Mouse (Mus musculus): ENCODE results near the gene Lim2.

Gene Lim2

DNA sequence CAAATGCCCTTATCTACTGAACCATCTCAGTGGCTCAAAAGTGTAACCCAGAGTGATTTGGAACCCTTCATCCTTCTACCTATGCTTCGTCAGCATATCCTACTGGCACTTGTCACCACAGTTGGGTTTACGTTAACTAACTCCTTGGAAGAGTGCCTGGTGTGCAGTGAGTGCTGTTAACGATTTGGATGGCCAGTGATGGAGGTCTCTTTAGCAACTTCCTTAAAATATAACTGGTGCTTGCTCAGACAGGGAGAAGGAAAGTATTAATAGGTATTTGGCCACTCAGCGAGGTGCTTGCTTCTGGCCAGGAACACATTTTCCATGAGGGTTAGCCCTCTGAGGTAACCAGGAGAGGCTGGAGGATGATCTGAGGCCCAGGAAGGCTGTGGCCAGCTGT is 20.3 kb downstream of the Lim2 start:
- DNase-seq = peak; percentile 70 to 89

DNA sequence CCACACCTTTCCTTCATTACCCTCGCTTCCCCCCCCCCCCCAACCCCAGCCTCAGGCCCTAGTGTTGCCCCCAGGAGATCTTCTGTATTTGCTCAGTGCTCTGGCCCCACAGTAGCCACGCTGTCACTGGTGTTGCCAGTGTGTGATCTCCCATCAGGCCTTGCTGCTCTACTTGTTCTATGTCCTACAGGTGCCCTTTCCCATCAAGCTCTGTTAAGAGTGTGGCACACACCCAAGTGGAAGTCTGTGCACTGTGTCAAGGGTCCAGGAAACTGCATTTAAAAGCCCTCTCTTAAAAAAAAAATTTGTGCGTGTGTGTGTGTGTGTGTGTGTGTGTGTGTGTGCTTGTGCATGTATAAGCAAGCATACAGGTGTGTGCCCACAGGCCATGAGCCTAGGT is 20.8 kb downstream of the Lim2 start:
- DNase-seq = peak; percentile 61 to 72

DNA sequence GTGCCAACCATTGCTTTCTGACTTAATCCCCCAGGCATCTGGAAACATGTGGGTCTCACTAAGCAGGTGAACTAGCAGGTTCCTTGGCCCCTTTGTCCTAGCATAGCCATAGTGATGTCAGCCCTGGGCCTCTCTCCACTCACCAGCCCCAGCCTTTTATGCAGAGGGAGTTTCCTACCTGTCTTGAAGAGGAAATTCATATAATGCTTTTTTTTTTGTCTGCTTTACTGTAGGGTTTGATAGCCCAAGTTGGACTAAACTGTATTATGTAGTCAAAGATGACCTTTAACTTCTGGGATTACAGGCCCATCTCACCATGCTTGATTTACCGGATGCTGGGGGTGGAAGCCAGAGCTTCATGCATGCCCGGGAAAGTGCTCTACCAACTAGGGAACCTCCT is 22.3 kb downstream of the Lim2 start:
- DNase-seq = no peak

DNA sequence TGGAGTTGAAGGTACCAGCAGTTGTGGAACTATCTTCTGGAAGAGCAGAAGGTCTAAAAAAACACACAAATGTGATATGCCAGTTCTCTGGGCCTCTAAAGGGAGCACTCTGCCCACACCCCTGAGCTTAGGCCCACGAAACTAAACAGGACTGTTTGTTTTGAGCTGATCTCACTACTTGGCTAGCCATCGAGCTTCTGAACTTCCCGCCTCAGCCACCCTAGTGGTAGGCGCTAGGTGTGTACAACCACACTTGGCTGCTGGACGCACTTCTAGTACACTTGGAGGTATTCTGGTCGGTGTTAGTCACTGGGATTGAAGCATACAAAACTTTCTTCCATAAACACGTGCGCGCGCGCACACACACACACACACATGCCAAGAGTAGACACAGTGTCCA is 24.3 kb downstream of the Lim2 start:
- no peak for DNase-seq

DNA sequence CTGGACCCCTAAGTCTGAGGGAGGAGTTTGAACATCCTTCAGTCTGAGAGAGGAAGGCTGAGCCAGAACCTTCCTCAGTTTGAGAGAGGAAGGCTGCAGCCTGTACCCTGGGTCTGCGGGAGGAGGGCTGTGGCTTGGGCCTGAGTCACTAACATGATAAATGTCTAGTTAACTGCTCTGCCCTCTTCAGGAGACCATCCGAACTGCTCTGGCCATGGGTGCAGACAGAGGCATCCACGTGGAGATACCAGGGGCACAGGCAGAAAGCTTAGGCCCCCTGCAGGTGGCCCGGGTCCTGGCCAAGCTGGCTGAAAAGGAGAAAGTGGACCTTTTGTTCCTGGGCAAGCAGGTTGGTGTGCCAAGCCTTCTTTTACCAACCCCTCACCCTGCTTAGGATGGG is 25.1 kb downstream of the Lim2 start:
- DNase-seq = peak in 1 of 2 experiments; percentile 59

DNA sequence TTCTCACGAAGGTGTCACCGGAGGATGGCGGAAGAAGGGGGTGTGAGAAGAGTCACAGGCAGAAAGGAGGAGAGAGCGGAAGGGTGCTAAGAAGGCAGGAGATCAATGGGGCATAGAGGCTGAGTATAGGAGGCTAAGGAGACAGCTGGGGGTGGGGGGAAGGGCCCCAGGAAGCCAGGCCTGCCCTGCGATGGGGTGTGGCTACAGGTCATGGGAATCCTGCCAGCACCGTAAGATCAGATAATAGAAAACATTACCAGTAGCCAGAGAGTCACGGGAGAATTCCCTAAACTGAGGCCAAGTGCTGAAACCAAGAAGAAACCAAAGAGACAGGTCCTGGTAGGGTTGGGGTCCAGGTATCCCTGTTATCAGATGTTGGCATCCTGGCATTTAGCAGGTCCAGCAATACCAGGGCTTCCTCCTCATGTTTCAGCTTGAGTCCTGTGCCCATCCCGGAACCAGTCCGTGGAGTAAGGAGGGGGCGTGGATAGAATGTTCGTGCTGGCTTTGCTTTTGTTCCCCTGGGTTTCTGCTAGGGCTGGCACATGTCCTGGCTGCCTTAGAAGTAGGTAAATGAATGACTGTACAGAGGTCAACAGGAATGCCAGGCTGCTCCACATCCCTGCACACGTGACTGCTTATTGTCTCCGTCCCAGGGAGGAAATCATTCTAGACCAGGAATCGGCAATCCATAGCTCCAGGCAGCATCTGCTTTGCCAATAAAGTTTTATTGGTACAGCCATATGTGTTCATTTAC is 26.3 kb downstream of the Lim2 start:
- DNase-seq = peak; percentile 75 to 87

DNA sequence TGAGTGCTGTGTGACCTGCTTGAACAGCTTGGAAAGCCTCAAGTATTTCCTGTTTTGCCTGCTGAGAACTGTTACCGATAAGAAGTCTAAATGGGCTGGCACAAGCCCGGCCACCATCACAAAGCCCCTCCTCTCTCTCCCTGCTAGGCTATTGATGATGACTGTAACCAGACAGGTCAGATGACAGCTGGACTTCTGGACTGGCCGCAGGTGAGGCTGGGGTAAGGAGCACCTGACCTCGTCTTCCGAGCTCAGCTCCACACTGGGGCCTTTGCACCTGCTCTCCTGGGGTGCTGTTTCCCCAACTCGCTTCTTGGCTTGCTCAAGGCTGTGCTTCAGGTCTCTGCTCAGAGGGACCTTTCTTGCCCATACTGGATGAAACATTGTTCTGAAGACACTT is 26.9 kb downstream of the Lim2 start:
- DNase-seq = peak; percentile 60 to 62

DNA sequence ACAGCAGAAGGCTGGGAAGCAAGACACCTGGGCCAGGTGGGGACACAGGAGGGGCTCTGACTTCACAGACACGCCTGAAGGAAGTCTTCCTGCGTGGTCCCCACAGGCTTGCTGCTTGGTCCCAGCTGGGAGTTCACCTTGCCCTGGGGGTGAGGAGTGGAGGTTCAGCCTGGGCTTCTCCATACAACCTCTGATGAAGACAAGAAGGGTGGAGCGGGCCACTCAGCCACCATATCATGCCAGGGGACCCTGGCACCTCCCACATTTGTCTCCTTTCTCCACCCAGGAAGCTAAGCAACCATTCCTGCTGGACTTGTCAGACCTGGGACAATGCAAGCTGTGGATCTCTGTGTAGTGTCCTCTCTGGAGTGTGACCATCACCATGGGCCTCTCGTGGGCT is 35.4 kb downstream of the Lim2 start, which contains the start of gene Vsig10l:
Vsig10l (plus strand) TSS at position 301 of the 400 bp plus-strand sequence.
- DNase-seq = no peak

DNA sequence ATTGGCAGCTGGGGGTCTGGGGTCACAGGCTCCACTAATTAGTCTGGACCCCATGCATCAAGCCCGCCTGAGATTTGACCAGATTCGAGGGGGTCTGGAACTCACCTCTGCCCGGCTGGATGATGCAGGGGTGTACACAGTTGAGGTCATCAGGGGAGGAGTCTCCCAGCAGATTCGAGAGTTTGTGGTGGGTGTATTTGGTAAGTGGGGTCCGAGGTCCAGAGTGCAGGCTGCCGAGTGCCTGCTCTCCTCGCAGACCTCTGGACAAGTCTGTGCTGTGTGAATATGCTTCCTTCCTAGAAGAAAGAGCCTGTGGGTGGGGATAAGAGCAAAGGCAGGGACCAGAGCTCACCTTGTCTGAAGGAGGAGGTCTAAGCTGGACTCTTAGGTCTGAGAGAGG is 36.5 kb downstream of the Lim2 start:
- DNase-seq = peak; percentile 34 to 50

DNA sequence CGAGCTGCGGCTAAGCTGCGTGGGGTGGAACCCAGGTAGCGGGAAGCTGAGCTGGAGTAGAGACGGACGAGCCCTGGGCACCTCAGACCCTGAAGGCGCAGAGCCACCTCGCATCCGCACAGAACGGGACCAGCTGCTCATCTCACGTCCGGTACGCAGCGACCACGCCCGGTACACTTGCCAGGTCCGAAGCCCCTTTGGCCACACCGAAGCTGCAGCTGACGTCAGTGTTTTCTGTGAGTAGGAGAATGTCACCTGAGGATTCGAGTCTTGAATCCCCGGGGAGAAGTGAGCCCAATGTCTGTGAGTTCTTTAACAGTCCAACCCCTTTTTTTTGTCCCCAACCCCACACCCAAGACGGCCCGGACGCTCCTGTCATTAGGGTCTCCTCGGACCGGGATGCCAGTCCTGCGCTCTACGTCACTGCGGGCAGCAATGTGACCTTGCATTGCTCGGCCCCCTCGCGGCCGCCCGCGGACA is 37.4 kb downstream of the Lim2 start:
- DNase-seq = peak; percentile 25 to 46

DNA sequence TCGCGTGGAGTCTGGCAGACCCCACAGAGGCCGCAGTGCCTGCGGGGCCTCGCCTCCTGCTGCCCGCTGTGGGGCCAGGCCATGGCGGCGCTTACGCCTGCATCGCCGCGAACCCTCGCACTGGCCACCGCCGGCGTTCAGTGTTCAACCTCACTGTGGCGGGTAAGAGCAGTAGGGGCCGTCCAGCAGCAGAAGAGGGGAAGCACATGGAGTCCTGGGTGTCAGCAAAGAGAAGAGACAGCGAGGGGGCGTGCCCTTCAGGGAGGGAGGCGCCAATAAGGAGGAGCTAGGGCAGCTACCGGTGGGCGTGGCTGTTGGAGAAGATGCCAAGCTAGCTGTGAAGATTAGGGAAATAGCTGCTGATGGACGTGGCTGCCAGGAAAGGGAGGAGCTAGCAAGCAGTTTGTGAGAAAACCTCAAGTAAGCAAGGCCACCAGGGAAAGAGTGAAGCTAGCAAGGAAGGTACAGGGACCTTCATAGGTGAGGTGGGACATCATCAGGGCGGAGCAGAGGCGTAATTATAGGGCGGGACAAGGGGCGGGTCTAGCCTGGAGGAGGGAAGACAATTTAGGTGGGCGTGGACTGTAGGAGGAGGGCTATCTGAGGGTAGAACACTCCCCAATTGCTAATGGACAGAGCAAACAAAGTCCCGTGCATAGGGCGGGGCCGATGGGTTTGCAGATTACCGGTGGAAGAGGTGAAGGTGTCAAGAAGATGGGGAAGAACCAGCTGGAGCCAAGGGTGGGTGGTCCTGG is 38.1 kb downstream of the Lim2 start:
- peak; percentile 94 to 95 for DNase-seq

DNA sequence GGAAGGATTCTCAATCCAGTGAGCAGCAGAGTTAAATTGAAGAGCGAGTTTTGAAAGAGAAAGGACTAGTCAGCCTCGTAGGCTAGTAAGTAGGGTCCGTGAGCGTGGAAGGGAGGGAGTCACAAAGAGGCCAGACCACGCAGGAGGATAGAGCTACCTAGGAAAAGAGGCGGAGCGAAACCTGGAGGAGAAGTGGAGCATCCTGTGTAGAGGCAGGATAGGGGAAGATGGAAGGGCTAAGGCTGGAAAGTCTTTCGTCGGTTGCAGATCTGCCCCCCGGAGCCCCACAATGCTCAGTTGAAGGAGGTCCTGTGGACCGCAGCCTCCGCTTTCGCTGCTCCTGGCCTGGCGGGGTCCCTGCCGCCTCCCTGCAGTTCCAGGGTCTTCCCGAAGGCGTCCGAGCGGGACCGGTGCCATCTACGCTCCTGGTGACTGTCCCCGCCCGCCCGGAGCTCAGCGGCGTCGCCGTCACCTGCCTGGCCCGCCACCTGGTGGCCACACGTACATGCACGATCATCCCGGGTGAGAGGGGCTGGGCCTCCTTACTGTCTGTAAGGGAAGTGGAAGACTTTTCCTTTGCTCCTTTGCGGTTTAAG is 38.7 kb downstream of the Lim2 start:
- DNase-seq = peak; percentile 83 to 95

DNA sequence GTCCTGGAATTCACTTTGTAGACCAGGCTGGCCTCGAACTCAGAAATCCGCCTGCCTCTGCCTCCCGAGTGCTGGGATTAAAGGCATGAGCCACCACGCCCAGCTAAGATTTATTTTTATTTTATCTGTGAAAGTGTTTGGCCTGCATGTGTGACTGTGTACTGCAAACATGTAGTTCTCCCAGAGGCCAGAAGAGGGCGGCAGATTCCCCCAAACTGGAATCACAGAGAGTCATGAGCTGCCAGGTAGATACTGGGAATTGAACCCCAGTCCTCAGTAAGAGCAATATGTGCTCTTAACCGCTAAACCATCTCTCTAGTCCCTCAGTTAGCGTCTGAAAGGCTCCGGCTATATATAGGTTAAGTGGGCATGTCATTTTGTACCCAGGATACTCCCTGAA is 42.9 kb downstream of the Lim2 start:
- peak in 1 of 2 experiments; percentile 68 for DNase-seq

DNA sequence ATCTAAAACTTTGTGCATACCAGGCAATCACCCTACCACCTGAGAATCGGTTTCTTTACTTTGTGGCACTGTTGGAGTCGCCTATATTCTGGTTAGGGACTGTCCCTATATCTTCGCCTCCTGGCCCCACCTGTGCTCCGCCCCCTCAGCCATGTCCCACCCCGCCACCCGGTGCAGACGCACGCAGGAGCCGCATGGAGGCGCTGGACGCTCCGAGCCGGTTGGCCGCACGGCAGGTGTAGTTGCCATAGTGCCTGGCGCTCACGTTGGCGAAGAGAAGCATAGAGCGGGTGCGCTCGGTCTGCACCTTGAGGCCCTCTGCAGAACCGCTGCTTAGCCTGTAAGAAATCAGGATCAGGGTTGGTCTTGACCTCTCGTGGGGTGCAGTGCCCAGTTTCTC is 48.2 kb downstream of the Lim2 start:
- peak in 1 of 2 experiments; percentile 50 for DNase-seq

DNA sequence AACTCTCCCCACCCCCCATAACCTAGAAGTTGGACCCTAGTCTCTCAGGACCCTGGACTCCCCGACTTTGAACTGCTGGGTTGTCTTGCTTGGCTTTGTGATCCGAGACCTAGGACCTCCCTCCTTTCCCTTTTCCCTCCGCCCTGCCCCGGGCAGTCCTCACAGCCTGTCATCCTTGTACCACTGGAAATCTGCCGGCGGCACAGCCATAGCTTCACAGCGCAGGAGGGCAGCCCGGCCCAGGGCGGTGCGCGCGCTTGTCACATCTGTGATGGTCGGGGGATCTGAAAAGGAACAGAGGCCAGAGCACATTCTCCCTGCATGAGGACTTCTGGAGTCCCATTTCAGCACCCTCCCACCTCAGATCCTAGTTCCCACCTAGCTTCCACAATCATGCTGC is 48.9 kb downstream of the Lim2 start:
- no peak for DNase-seq

DNA sequence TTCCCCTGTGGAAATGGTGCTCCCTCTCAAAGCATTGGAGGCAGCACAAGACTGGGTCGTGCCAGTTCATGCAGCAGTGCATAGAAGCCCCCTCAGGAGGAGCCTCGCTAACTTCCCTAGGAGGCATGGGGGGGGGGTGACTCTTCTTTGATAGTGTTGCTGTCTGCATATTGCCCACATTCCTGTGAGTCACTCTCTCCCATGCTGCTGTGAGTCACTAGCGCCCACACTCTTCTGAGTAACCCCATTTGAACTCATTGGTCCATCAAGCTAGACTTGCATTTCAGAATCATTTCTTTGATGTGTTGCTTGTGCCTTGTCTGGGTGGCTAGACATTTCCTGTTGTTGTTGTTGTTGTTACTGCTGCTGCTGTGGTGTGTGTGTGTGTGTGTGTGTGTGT is 53.7 kb downstream of the Lim2 start:
- DNase-seq = no peak

DNA sequence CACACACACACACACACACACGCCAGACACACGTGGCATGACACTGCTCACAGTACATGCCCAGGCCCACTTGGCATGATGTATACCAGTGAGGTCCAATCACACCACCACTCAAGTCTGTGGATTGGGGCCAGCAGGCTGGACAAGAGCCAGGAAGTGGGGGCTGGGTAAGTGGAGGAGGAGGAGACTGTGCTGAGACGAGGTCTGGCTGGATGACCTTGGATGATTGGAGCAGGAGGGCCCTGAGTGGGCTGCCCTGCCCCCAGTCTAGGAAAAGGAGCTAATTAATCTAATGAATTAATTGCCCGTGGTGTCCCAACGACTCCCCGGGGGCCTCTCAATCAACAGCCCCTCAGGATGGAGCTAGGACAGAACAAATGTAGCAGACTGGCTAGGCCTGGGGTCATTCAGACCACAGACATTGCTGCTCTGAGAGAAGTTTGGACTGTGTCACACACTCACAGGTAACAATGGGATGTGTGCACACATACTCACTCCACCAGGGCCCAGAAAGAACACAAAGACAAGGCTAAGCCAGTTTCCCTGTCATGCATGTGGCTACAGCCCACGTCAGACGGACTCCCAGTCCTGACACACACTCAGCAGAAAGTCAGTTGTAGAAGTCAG is 54.7 kb downstream of the Lim2 start:
- DNase-seq = peak in 1 of 2 experiments; percentile 45

DNA sequence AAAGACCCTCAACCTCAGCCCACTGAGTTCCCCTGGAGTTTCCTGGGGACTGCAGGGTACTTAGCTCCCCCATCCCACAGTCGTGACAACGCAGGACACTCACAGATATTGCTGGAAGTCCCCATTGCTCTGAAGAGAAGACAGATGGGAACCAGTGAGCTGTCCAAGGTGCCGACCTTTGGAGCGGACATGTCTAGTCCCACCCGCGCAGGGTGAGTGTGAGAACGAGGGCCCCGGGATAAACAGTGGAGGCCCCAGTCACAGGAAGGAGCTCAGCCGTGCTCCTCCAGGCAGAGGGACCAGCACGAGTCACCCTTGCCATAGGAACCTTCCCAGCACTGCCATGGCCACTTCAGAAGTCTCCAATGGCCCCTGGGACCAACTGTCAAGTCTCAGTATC is 55.8 kb downstream of the Lim2 start:
- peak in 1 of 2 experiments; percentile 38 for DNase-seq

All from kidney, postnatal 36 days (tissue).